Comparison of ENCODE assay signal across 26 mouse cellular contexts in the genomic region with DNA sequence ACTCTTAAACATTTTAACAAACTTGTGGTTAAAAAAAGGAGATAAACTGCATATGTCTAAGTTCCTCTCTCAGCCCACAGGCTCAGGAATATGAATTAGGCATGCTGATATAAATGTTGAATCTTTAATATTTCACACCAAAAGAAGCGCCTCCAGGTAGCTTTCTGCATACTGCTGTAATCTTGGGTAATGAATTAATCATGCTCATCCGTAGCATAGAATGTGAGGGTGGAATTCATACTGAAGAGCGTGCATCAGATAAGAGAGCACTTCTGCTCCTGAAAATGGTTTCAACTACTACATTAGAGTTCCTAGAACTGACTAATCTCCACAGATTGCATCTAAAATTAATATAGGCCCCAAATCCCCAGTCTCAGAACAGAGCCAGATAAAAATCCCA.
DNase-seq lines count a peak whose midpoint lies in the region; ATAC-seq and TF ChIP-seq lines count a peak whose summit lies in the region.
"Had no signal": no experiment of that assay in that cellular context is flagged by ENCODE, and none has a peak within 500 bp of the region (broad histone marks: within the 10 kb centered on the region; RNA-seq: fewer than 3 reads in every experiment).

No protein-coding gene starts in this region.

- no peak overlapping the region for H3K9ac ChIP-seq in hindbrain, embryonic 16.5 days (ENCODE audit: low read depth, low read length)
- H3K9ac ChIP-seq in hindbrain, embryonic 12.5 days, result no peak overlapping the region
- no peak overlapping the region for H3K9ac ChIP-seq in midbrain, embryonic 14.5 days (replicated peaks; ENCODE audit: low read length)
- H3K9ac ChIP-seq in midbrain, postnatal 0 days (replicated peaks; ENCODE audit: low read length, poor library complexity, severe bottlenecking), result no peak overlapping the region
- H3K9ac ChIP-seq: embryonic facial prominence, embryonic 12.5 days; forebrain, embryonic 13.5 days; forebrain, embryonic 15.5 days; forebrain, postnatal 0 days had no signal

- no peaks in the 10 kb centered on the region for H3K4me1 ChIP-seq in hindbrain, embryonic 16.5 days (ENCODE audit: control insufficient read depth, insufficient read depth, low read depth, low read length)
- no peaks in the 10 kb centered on the region for H3K4me1 ChIP-seq in hindbrain, embryonic 12.5 days
- no peaks in the 10 kb centered on the region for H3K4me1 ChIP-seq in midbrain, embryonic 14.5 days (ENCODE audit: control insufficient read depth, insufficient read depth, low read length)
- H3K4me1 ChIP-seq in midbrain, postnatal 0 days (ENCODE audit: insufficient read depth, low read length), result no peaks in the 10 kb centered on the region
- H3K4me1 ChIP-seq: embryonic facial prominence, embryonic 10.5 days; embryonic facial prominence, embryonic 12.5 days; forebrain, embryonic 13.5 days; forebrain, embryonic 15.5 days had no signal

- WGBS in hindbrain, embryonic 16.5 days, result 67% methylated on average over 3 of the region's 3 CpGs
- 86% methylated on average over 3 of the region's 3 CpGs for WGBS in hindbrain, embryonic 12.5 days
- 52% methylated on average over 3 of the region's 3 CpGs for WGBS in midbrain, embryonic 14.5 days
- 60% methylated on average over 3 of the region's 3 CpGs for WGBS in midbrain, postnatal 0 days

- no peaks in the 10 kb centered on the region for H3K9me3 ChIP-seq in hindbrain, embryonic 16.5 days (ENCODE audit: control insufficient read depth, low read length)
- no peaks in the 10 kb centered on the region for H3K9me3 ChIP-seq in hindbrain, embryonic 12.5 days (replicated peaks)
- no peaks in the 10 kb centered on the region for H3K9me3 ChIP-seq in midbrain, embryonic 14.5 days (ENCODE audit: control insufficient read depth, low read length)
- no peaks in the 10 kb centered on the region for H3K9me3 ChIP-seq in midbrain, postnatal 0 days (ENCODE audit: low read length)
- H3K9me3 ChIP-seq: embryonic facial prominence, embryonic 12.5 days; forebrain, embryonic 15.5 days; G1E had no signal

- intact Hi-C loops in gastrocnemius, postnatal 36 days (cut with DNase I), result no loop called here

- H3K4me2 ChIP-seq in hindbrain, embryonic 16.5 days (ENCODE audit: low read length), result no peak overlapping the region
- no peak overlapping the region for H3K4me2 ChIP-seq in hindbrain, embryonic 12.5 days (replicated peaks)
- H3K4me2 ChIP-seq in midbrain, embryonic 14.5 days (ENCODE audit: low read length), result no peak overlapping the region
- H3K4me2 ChIP-seq in midbrain, postnatal 0 days (ENCODE audit: low read depth, low read length, poor library complexity, severe bottlenecking), result no peak overlapping the region
- H3K4me2 ChIP-seq: embryonic facial prominence, embryonic 12.5 days; forebrain, embryonic 13.5 days; forebrain, embryonic 15.5 days had no signal

- no peak for TF ChIP-seq CTCF in midbrain, postnatal 0 days (IDR thresholded peaks at IDR 0.05)
- no peak for TF ChIP-seq CTCF in brain, embryonic 14.5 days (IDR thresholded peaks at IDR 0.05; ENCODE audit: borderline replicate concordance, extremely low read depth, insufficient read depth, insufficient read length)

- TF ChIP-seq POLR2A in brain, embryonic 14.5 days (IDR thresholded peaks at IDR 0.05; ENCODE audit: borderline replicate concordance, extremely low read depth, insufficient read depth, insufficient read length, poor library complexity, severe bottlenecking), result no peak

- H3K4me3 ChIP-seq in hindbrain, embryonic 16.5 days (ENCODE audit: low read length), result no peak overlapping the region
- no peak overlapping the region for H3K4me3 ChIP-seq in hindbrain, embryonic 12.5 days
- no peak overlapping the region for H3K4me3 ChIP-seq in midbrain, embryonic 14.5 days (replicated peaks; ENCODE audit: low read depth, low read length)
- H3K4me3 ChIP-seq in midbrain, postnatal 0 days (ENCODE audit: low read depth, low read length), result no peak overlapping the region
- H3K4me3 ChIP-seq: embryonic facial prominence, embryonic 10.5 days; embryonic facial prominence, embryonic 12.5 days; forebrain, embryonic 13.5 days; forebrain, embryonic 15.5 days had no signal

- 0 out of 2 replicates have a peak, but pooled peaks have one; percentile 30 for ATAC-seq in hindbrain, embryonic 16.5 days
- no peak for ATAC-seq in hindbrain, embryonic 12.5 days (ENCODE audit: low FRiP score)
- peak; percentile 62; the same call in 1 of the 2 replicates for ATAC-seq in midbrain, embryonic 14.5 days (ENCODE audit: low FRiP score, low TSS enrichment)
- no peak; the same call in 1 of the 2 replicates for ATAC-seq in midbrain, postnatal 0 days (ENCODE audit: low FRiP score)
- ATAC-seq: activated CD4-positive, CD25-positive, alpha-beta regulatory T cell, adult 4 months; CD4-positive, CD25-positive, alpha-beta regulatory T cell, adult 4 months; forebrain, embryonic 13.5 days; forebrain, embryonic 15.5 days; forebrain, postnatal 0 days; Patski had no signal

- peak; percentile 67 for DNase-seq in midbrain, embryonic 14.5 days
- no peak for DNase-seq in midbrain, postnatal 0 days (ENCODE audit: low spot score)
- DNase-seq in brain, adult 2 months (ENCODE audit: low read depth, low spot score), result peak; percentile 53
- DNase-seq in brain, embryonic 14.5 days (ENCODE audit: low read depth), result peak; percentile 54
- no peak for DNase-seq in spleen, postnatal 4 days (ENCODE audit: low spot score in 2 of 2)
- DNase-seq in gastrocnemius, postnatal 36 days, result no peak
- DNase-seq: adrenal gland, adult 8-10 months; adrenal gland, postnatal 14 days; adrenal gland, postnatal 36 days; cerebellum, adult 11-12 months; cerebellum, adult 2 months; cerebellum, adult 9-10 months; cerebellum, postnatal 10 days; cerebellum, postnatal 25 days; forebrain, postnatal 0 days had no signal

- H3K36me3 ChIP-seq in hindbrain, embryonic 16.5 days (ENCODE audit: control insufficient read depth, insufficient read depth, low read length), result no peaks in the 10 kb centered on the region
- no peaks in the 10 kb centered on the region for H3K36me3 ChIP-seq in hindbrain, embryonic 12.5 days
- no peaks in the 10 kb centered on the region for H3K36me3 ChIP-seq in midbrain, embryonic 14.5 days (ENCODE audit: control insufficient read depth, insufficient read depth, low read length)
- no peaks in the 10 kb centered on the region for H3K36me3 ChIP-seq in midbrain, postnatal 0 days (ENCODE audit: insufficient read depth, low read length)
- H3K36me3 ChIP-seq: embryonic facial prominence, embryonic 10.5 days; embryonic facial prominence, embryonic 12.5 days; forebrain, embryonic 15.5 days; G1E had no signal

- H3K27me3 ChIP-seq in hindbrain, embryonic 16.5 days (replicated peaks; ENCODE audit: control insufficient read depth, insufficient read depth, low read length), result no peaks in the 10 kb centered on the region
- no peaks in the 10 kb centered on the region for H3K27me3 ChIP-seq in hindbrain, embryonic 12.5 days
- no peaks in the 10 kb centered on the region for H3K27me3 ChIP-seq in midbrain, embryonic 14.5 days (ENCODE audit: control insufficient read depth, insufficient read depth, low read length)
- H3K27me3 ChIP-seq in midbrain, postnatal 0 days (ENCODE audit: insufficient read depth, low read length), result no peaks in the 10 kb centered on the region
- H3K27me3 ChIP-seq: CH12.LX; embryonic facial prominence, embryonic 12.5 days; forebrain, embryonic 13.5 days; forebrain, embryonic 15.5 days had no signal

- no peak overlapping the region for H3K27ac ChIP-seq in hindbrain, embryonic 16.5 days (ENCODE audit: low read depth, low read length)
- H3K27ac ChIP-seq in hindbrain, embryonic 12.5 days, result no peak overlapping the region
- H3K27ac ChIP-seq in midbrain, embryonic 14.5 days (replicated peaks; ENCODE audit: low read depth, low read length), result 0 out of 2 replicates have a peak overlapping the region, but pooled peaks have one; percentile 26
- no peak overlapping the region for H3K27ac ChIP-seq in midbrain, postnatal 0 days (ENCODE audit: low read depth, low read length)
- H3K27ac ChIP-seq: embryonic facial prominence, embryonic 10.5 days; embryonic facial prominence, embryonic 12.5 days; forebrain, embryonic 13.5 days; forebrain, embryonic 15.5 days had no signal

Comparison
In these comparisons a context has a peak if more than half of its experiments do, and no peak if none do; other contexts are left out.
1. ATAC-seq: peak in hindbrain, embryonic 16.5 days (single experiment) and midbrain, embryonic 14.5 days (single experiment); none in hindbrain, embryonic 12.5 days (single experiment) and midbrain, postnatal 0 days (single experiment).
2. DNase-seq: peak in midbrain, embryonic 14.5 days (single experiment), brain, adult 2 months (single experiment) and brain, embryonic 14.5 days (single experiment); none in midbrain, postnatal 0 days (single experiment), spleen, postnatal 4 days (0 of 2) and gastrocnemius, postnatal 36 days (0 of 2).